Mouse (Mus musculus) liver, embryonic 16.5 days (tissue): ENCODE measurements around the gene Rhbg. TPM values are rescaled to one million over a fixed set of nuclear protein-coding genes. Genes with fewer than 3 reads are reported as not detected.
"Not testable (repeated sequence)": the region's sequence is repeated elsewhere in the genome, so short reads cannot be mapped to it uniquely, and the experiment has no call there.

Experiments used
- ATAC-seq: fragments of 200-750 bp; cut with Nextera tagmentation; 2 replicates; pipeline ENCODE4 v1.8.0; 2017; ENCODE audit warnings: low read depth, mild to moderate bottlenecking, moderate number of reproducible peaks, moderate library complexity
- H3K27ac ChIP-seq: fragments of 300-500 bp; sonication (generic); 2 replicates; pipeline ENCODE4 v1.5.1; 2014; ENCODE audit warnings: mild to moderate bottlenecking, low read length
- H3K27me3 ChIP-seq: fragments of 300-500 bp; sonication (generic); 2 replicates; pipeline ENCODE4 v1.6.1; 2014; ENCODE audit warnings: low read depth, low read length, mixed read lengths; ENCODE audit not compliant: control insufficient read depth, insufficient read depth
- H3K36me3 ChIP-seq: fragments of 300-500 bp; sonication (generic); 2 replicates; pipeline ENCODE4 v1.6.1; 2014; ENCODE audit warnings: mild to moderate bottlenecking; ENCODE audit not compliant: control insufficient read depth, insufficient read depth
- H3K4me1 ChIP-seq: fragments of 300-500 bp; sonication (generic); 2 replicates; pipeline ENCODE4 v1.6.1; 2014; ENCODE audit warnings: low read depth, low read length, mixed read lengths; ENCODE audit not compliant: control insufficient read depth
- H3K4me2 ChIP-seq: fragments of 300-500 bp; sonication (generic); 2 replicates; pipeline ENCODE4 v1.6.1; 2014; ENCODE audit warnings: low read depth, low read length, mixed read lengths
- H3K4me3 ChIP-seq: fragments of 300-500 bp; sonication (generic); 2 replicates; pipeline ENCODE4 v1.5.1; 2014; ENCODE audit warnings: low read depth, mild to moderate bottlenecking, low read length
- H3K9ac ChIP-seq: fragments of 300-500 bp; sonication (generic); 2 replicates; pipeline ENCODE4 v1.6.1; 2014; ENCODE audit warnings: low read depth, low read length
- H3K9me3 ChIP-seq: fragments of 300-500 bp; sonication (generic); replicated peaks from 2 replicates; pipeline ENCODE4 v1.6.1; 2016; ENCODE audit warnings: low read length; ENCODE audit not compliant: control insufficient read depth
- WGBS: fragments of 180-500 bp; shearing (Covaris S2); extraction: QIAGEN DNeasy Blood & Tissue Kit; methylation state at CpG from one replicate; pipeline ENCODE4 v1.1.7; 2014; ENCODE audit not compliant: insufficient replicate concordance; 5-methylcytosine and 5-hydroxymethylcytosine counted together
- polyA plus RNA-seq: library from polyadenylated mRNA; unstranded; fragments of >200 nt; fragmentation: Nextera tagmentation; extraction: Ambion mirVana; gene quantifications from 2 replicates; pipeline ENCODE4 v1.2.1, GENCODE M21; 2015

Gene Rhbg
- polyA plus RNA-seq, 1 experiment from 2014 or later, result 4.8 TPM

- not testable (repeated sequence) for ATAC-seq
Measured at GRCm38 (mm10) chr3:88271298-88271697, 16.8 kb upstream of the Rhbg start.

GRCm38 (mm10) chr3:88268991-88269390, 14.5 kb upstream of the Rhbg start:
- H3K27me3 ChIP-seq, result no peaks in the 10 kb centered on the region
- H3K4me1 ChIP-seq, result no peaks in the 10 kb centered on the region
- H3K27ac ChIP-seq, result no peak overlapping the region
- 70% methylated on average over 5 of the region's 5 CpGs for WGBS
- H3K9me3 ChIP-seq, result no peaks in the 10 kb centered on the region
- no peak overlapping the region for H3K9ac ChIP-seq
- no peak for ATAC-seq
- no peak overlapping the region for H3K4me2 ChIP-seq
- H3K4me3 ChIP-seq, result no peak overlapping the region
- H3K36me3 ChIP-seq, result no peaks in the 10 kb centered on the region

More at GRCm38 (mm10) chr3:88271298-88271697, 16.8 kb upstream of the Rhbg start:
- H3K9me3 ChIP-seq, H3K4me3 ChIP-seq, H3K36me3 ChIP-seq, H3K27ac ChIP-seq, H3K4me2 ChIP-seq, H3K27me3 ChIP-seq, H3K4me1 ChIP-seq, H3K9ac ChIP-seq: not testable (repeated sequence)
- WGBS, result 45% methylated on average over 2 of the region's 2 CpGs

- ATAC-seq, H3K4me1 ChIP-seq, H3K9ac ChIP-seq, H3K9me3 ChIP-seq, H3K27me3 ChIP-seq, H3K4me3 ChIP-seq, H3K36me3 ChIP-seq, H3K4me2 ChIP-seq, H3K27ac ChIP-seq: not testable (repeated sequence)
- 38% methylated on average over 6 of the region's 6 CpGs for WGBS
Measured at GRCm38 (mm10) chr3:88268014-88268413, 13.5 kb upstream of the Rhbg start.

GRCm38 (mm10) chr3:88262346-88262745, 7.8 kb upstream of the Rhbg start:
- no peak overlapping the region for H3K9ac ChIP-seq
- H3K36me3 ChIP-seq, result no peaks in the 10 kb centered on the region
- H3K9me3 ChIP-seq, result no peaks in the 10 kb centered on the region
- WGBS, result 44% methylated on average over 3 of the region's 3 CpGs
- no peak overlapping the region for H3K4me2 ChIP-seq
- no peak overlapping the region for H3K27ac ChIP-seq
- no peak overlapping the region for H3K4me3 ChIP-seq
- ATAC-seq, result no peak
- H3K27me3 ChIP-seq, result 0 out of 2 replicates have a peak, but pooled peaks cover under 1% of the 10 kb centered on the region
- H3K4me1 ChIP-seq, result no peaks in the 10 kb centered on the region

- Histone ChIP-seq H3K4me3 (no peak overlapping the region), H3K36me3 (no peaks in the 10 kb centered on the region), H3K4me1 (peaks cover 7% of the 10 kb centered on the region; the same call in 1 of the 2 replicates), H3K9ac (no peak overlapping the region), H3K27me3 (peaks cover 29% of the 10 kb centered on the region), H3K27ac (no peak overlapping the region), H3K9me3 (no peaks in the 10 kb centered on the region), H3K4me2 (no peak overlapping the region)
- 38% methylated on average over 7 of the region's 7 CpGs for WGBS
- ATAC-seq, result no peak
Measured at GRCm38 (mm10) chr3:88256382-88256781, 1.9 kb upstream of the Rhbg start.

- no peaks in the 10 kb centered on the region for H3K36me3 ChIP-seq
- H3K9me3 ChIP-seq, result no peaks in the 10 kb centered on the region
- no peak overlapping the region for H3K4me3 ChIP-seq
- H3K4me2 ChIP-seq, result no peak overlapping the region
- no peak for ATAC-seq
- H3K27me3 ChIP-seq, result peaks cover 29% of the 10 kb centered on the region
- H3K27ac ChIP-seq, result no peak overlapping the region
- 52% methylated on average over 6 of the region's 6 CpGs for WGBS
- peaks cover 7% of the 10 kb centered on the region; the same call in 1 of the 2 replicates for H3K4me1 ChIP-seq
- no peak overlapping the region for H3K9ac ChIP-seq
Measured at GRCm38 (mm10) chr3:88255950-88256349, 1.4 kb upstream of the Rhbg start.

- peak; percentile 19; the same call in 1 of the 2 replicates for ATAC-seq
- Histone ChIP-seq H3K9ac (no peak overlapping the region), H3K27me3 (peaks cover 29% of the 10 kb centered on the region), H3K4me2 (no peak overlapping the region), H3K4me3 (no peak overlapping the region), H3K36me3 (no peaks in the 10 kb centered on the region), H3K4me1 (peaks cover 7% of the 10 kb centered on the region; the same call in 1 of the 2 replicates), H3K27ac (no peak overlapping the region), H3K9me3 (no peaks in the 10 kb centered on the region)
- WGBS, result 50% methylated on average over 6 of the region's 6 CpGs
Measured at GRCm38 (mm10) chr3:88252739-88253138, 1.8 kb downstream of the Rhbg start.

- Histone ChIP-seq H3K4me3 (no peak overlapping the region), H3K4me2 (no peak overlapping the region), H3K9ac (no peak overlapping the region), H3K27ac (no peak overlapping the region), H3K9me3 (no peaks in the 10 kb centered on the region), H3K27me3 (peaks cover under 1% of the 10 kb centered on the region), H3K36me3 (no peaks in the 10 kb centered on the region), H3K4me1 (no peaks in the 10 kb centered on the region)
- WGBS, result 61% methylated on average over 11 of the region's 11 CpGs
- ATAC-seq, result no peak
Measured at GRCm38 (mm10) chr3:88248406-88248805, 6.1 kb downstream of the Rhbg start.

- no peaks in the 10 kb centered on the region for H3K4me1 ChIP-seq
- no peak overlapping the region for H3K9ac ChIP-seq
- no peak overlapping the region for H3K4me3 ChIP-seq
- 60% methylated on average over 9 of the region's 9 CpGs for WGBS
- no peak overlapping the region for H3K27ac ChIP-seq
- no peaks in the 10 kb centered on the region for H3K9me3 ChIP-seq
- no peak for ATAC-seq
- H3K36me3 ChIP-seq, result no peaks in the 10 kb centered on the region
- peaks cover 5% of the 10 kb centered on the region for H3K27me3 ChIP-seq
- H3K4me2 ChIP-seq, result no peak overlapping the region
Measured at GRCm38 (mm10) chr3:88247666-88248065, 6.8 kb downstream of the Rhbg start.
